Mouse (Mus musculus): ENCODE measurements around the gene Zfand3.

- TF ChIP-seq CTCF (IDR thresholded peaks at IDR 0.05; ENCODE audit: insufficient read depth, low read depth, low read length) (no peak), POLR2A (IDR thresholded peaks at IDR 0.05; ENCODE audit: insufficient read depth, low read depth, low read length) (no peak)
Observed at GRCm38 (mm10) chr17:30244651-30245307, 240.2 kb downstream of the Zfand3 start.

Measured in olfactory bulb, adult 2 months (tissue).